Mouse (Mus musculus) ES-E14 (cell line): ENCODE results near the gene Stx6. TPM values are rescaled to one million over a fixed set of nuclear protein-coding genes. Genes with fewer than 3 reads are reported as not detected.

Experiments used
- DNase-seq: peaks from one replicate; pipeline ENCODE4 v3.0.0-alpha.2; 2013; ENCODE audit warnings: low read depth, low spot score
- H3K27ac ChIP-seq: 2 replicates; pipeline ENCODE4 v1.5.1; 2012; ENCODE audit warnings: low read depth, mild to moderate bottlenecking, low read length, moderate library complexity, mixed read lengths; ENCODE audit not compliant: poor library complexity, insufficient read depth, severe bottlenecking
- H3K36me3 ChIP-seq: 2 replicates; pipeline ENCODE4 v1.6.1; 2012; ENCODE audit warnings: mild to moderate bottlenecking, low read length, moderate library complexity, mixed read lengths; ENCODE audit not compliant: control insufficient read depth, poor library complexity, insufficient read depth, severe bottlenecking
- H3K4me1 ChIP-seq, 2 experiments: fragments of 150-350 bp in 1 of 2; sonication (generic) in 1 of 2; 2 replicates each; pipeline ENCODE4 v1.6.1; 2012; ENCODE audit warnings: low read length in 2 of 2, mild to moderate bottlenecking in 1 of 2, mixed read lengths in 1 of 2; ENCODE audit not compliant: control insufficient read depth in 2 of 2, insufficient read depth in 2 of 2, poor library complexity in 1 of 2
- H3K4me3 ChIP-seq, 2 experiments: fragments of 150-350 bp in 1 of 2; sonication (generic) in 1 of 2; 2 replicates each; pipeline ENCODE4 v1.5.1; 2012; ENCODE audit warnings: low read length in 2 of 2, low read depth in 1 of 2, mild to moderate bottlenecking in 1 of 2, mixed read lengths in 1 of 2; ENCODE audit not compliant: insufficient read depth in 1 of 2, poor library complexity in 1 of 2, severe bottlenecking in 1 of 2
- H3K9ac ChIP-seq: 2 replicates; pipeline ENCODE4 v1.6.1; 2012; ENCODE audit warnings: low read depth, mild to moderate bottlenecking, low read length, mixed read lengths; ENCODE audit not compliant: poor library complexity, insufficient read depth, severe bottlenecking
- H3K9me3 ChIP-seq: fragments of 150-350 bp; sonication (generic); 2 replicates; pipeline ENCODE4 v1.6.1; 2012; ENCODE audit warnings: low read depth, mild to moderate bottlenecking, low read length; ENCODE audit not compliant: control insufficient read depth, insufficient read depth
- CHD2 ChIP-seq: IDR thresholded peaks from 2 replicates; pipeline ENCODE4 v1.6.1; 2014; ENCODE audit warnings: mild to moderate bottlenecking, low read depth, low read length, inconsistent platforms
- HCFC1 ChIP-seq: IDR thresholded peaks from 2 replicates; pipeline ENCODE4 v1.6.1; 2012; ENCODE audit warnings: low read length, inconsistent platforms, borderline replicate concordance; ENCODE audit not compliant: insufficient read depth
- MAFK ChIP-seq: IDR thresholded peaks from 2 replicates; pipeline ENCODE4 v1.6.1; 2014; ENCODE audit warnings: mild to moderate bottlenecking, low read depth, low read length, inconsistent platforms; ENCODE audit not compliant: insufficient read depth
- ZC3H11A ChIP-seq: IDR thresholded peaks from 2 replicates; pipeline ENCODE4 v1.6.1; 2012; ENCODE audit warnings: low read depth, mild to moderate bottlenecking, inconsistent platforms, low read length, borderline replicate concordance
- ZNF384 ChIP-seq: IDR thresholded peaks from 2 replicates; pipeline ENCODE4 v1.6.1; 2012; ENCODE audit warnings: low read depth, low read length, inconsistent platforms
- in situ Hi-C, 2 experiments: fragments of 600-800 bp; cut with MboI; formaldehyde crosslinking; loops; one replicate each; pipeline ENCODE4 v1.15.1; 2025; ENCODE audit warnings: low sequenced_read_pairs in 2 of 2, inconsistent platforms in 1 of 2; ENCODE audit not compliant: unreplicated experiment in 2 of 2
- total RNA-seq: library from RNA; depleted of rRNA; stranded (reverse); fragments of 300-350 nt; gene quantifications from 2 replicates; pipeline ENCODE4 v1.2.3, GENCODE M21; 2012

Stx6 gene
- total RNA-seq, 1 experiment, result 22.7 TPM

DNA sequence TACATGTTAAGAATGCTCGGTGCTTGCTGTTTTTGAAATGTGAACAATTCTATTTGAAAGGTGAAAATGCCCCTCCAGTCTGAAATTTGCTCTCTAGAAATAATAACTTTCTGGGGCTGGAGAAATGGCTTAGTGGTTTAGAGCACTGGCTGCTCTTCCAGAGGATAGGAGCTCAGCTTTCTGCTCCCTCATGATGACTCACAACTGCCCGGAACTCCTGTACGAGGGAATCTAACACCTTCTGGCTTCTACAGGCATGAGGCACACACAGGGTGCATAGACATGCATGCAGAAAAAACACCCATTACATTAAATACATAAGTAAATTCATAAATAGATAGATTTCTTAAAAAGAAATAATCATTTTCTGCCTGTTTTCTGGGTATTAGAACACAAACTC is 25.7 kb downstream of the Stx6 start:
- Histone ChIP-seq H3K9ac (no peak overlapping the region), H3K36me3 (no peaks in the 10 kb centered on the region; the same call in 1 of the 2 replicates), H3K4me1 (no peaks in the 10 kb centered on the region), H3K4me3 (no peak overlapping the region), H3K9me3 (no peaks in the 10 kb centered on the region), H3K27ac (no peak overlapping the region)
- in situ Hi-C loops, result no loop called here
- TF ChIP-seq MAFK, result no peak
- TF ChIP-seq ZNF384, result no peak
- TF ChIP-seq HCFC1, result no peak
- no peak for TF ChIP-seq CHD2
- no peak for TF ChIP-seq ZC3H11A
- no peak for DNase-seq

DNA sequence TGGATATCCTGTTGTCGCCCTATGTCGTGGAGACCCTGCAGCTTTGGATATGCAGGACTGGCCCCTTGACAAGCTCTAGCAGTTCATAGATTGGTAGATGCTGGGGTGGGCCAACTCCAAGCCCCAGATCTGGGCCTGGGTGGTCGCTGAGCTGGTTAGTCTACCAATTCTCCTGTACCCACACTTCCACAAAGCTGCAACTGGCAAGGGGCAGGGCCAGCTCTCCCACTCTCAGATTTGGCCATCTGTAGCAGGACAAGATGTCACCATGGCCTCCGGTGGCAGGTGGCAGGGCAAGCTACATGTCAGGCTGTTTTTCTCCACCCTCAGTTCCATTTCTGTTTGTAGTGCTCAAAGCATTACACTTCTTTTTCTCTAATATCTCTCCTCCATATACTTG is 30.1 kb downstream of the Stx6 start:
- Histone ChIP-seq H3K27ac (no peak overlapping the region), H3K9me3 (no peaks in the 10 kb centered on the region), H3K4me3 (no peak overlapping the region), H3K36me3 (peaks cover 5% of the 10 kb centered on the region; the same call in 1 of the 2 replicates), H3K4me1 (no peaks in the 10 kb centered on the region), H3K9ac (no peak overlapping the region)
- in situ Hi-C loops, result no loop called here
- TF ChIP-seq ZC3H11A, result no peak
- no peak for TF ChIP-seq MAFK
- no peak for TF ChIP-seq HCFC1
- TF ChIP-seq ZNF384, result no peak
- no peak for DNase-seq

DNA sequence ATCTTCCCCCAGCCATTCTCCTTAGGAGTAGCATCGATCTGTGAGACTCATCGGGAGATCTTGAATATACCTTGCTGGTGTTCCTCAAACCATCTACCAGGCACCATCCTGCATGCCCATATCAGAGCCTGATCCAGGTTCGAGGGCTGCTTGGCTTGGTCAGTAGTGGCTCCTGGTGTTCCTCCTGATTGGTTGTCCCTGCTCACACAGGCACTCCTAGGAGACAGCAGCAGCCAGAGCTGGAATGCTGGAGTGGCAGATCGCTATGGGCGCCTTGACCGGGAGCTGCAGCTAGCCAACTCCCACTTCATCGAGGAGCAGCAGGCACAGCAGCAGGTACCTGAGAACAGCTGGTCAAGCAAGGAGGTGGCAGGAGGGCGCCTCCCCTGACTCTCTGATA is 32.7 kb downstream of the Stx6 start:
- Histone ChIP-seq H3K4me1 (no peaks in the 10 kb centered on the region), H3K9ac (no peak overlapping the region), H3K9me3 (no peaks in the 10 kb centered on the region), H3K4me3 (no peak overlapping the region), H3K36me3 (peaks cover 9% of the 10 kb centered on the region; the same call in 1 of the 2 replicates), H3K27ac (no peak overlapping the region)
- DNase-seq, result no peak
- in situ Hi-C loops, result no loop called here
- TF ChIP-seq ZC3H11A (no peak), MAFK (no peak), ZNF384 (no peak), HCFC1 (no peak)

DNA sequence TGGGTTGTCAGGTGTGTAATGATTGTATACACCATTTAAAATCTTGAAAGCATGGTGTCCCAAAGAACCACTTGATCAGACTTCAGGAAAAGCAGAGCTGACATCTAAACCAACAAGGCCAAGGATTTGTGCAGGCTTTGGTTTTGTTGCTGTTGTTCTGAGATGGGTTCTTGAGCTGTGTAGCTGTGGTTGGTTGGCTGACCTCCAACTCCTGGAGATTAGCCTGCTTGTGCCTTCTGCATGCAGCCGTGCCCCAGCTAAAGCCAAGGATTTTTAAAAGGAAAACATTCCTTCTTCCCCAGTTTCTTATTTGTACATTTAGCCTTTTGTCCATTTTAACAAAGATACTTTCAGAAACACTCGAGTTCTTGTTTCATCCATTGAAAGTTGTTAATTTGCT is 33.2 kb downstream of the Stx6 start:
- Histone ChIP-seq H3K9me3 (no peaks in the 10 kb centered on the region), H3K9ac (no peak overlapping the region), H3K27ac (no peak overlapping the region), H3K4me3 (no peak overlapping the region), H3K4me1 (no peaks in the 10 kb centered on the region), H3K36me3 (peaks cover 9% of the 10 kb centered on the region; the same call in 1 of the 2 replicates)
- DNase-seq, result no peak
- in situ Hi-C loops, result no loop called here
- TF ChIP-seq ZNF384 (no peak), MAFK (no peak), CHD2 (no peak), HCFC1 (no peak), ZC3H11A (no peak)

DNA sequence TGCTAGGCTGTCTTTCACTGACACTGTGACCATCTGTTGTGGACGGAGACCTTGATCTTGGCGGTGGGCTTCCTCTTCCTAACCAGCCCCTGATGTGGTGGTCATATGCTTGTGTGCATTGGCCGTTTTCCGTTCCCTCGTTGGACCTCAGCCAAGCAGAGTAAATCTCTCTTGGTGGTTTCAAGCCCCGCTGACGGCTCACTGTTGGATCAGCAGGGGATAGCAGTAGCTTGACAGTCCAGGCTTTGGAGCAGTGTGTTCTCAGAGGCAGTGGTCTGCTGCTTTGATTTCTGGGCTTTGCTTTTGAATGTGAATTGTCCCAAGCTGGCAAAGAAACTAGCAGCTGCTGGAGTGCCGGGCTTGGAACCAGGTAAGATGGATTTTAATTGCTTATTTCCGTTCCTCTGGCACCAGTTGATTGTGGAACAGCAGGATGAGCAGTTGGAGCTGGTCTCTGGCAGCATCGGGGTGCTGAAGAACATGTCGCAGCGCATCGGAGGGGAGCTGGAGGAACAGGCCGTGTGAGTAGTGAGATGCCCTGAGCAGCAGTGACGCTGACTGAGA is 34.4 kb downstream of the Stx6 start:
- H3K27ac ChIP-seq, result no peak overlapping the region
- H3K9ac ChIP-seq, result no peak overlapping the region
- H3K4me3 ChIP-seq, result no peak overlapping the region
- no peaks in the 10 kb centered on the region for H3K9me3 ChIP-seq
- in situ Hi-C loops, result no loop called here
- peaks cover 9% of the 10 kb centered on the region; the same call in 1 of the 2 replicates for H3K36me3 ChIP-seq
- no peaks in the 10 kb centered on the region for H3K4me1 ChIP-seq
- DNase-seq, result no peak
- TF ChIP-seq ZC3H11A, result no peak
- TF ChIP-seq ZNF384, result no peak
- TF ChIP-seq CHD2, result no peak
- no peak for TF ChIP-seq HCFC1
- no peak for TF ChIP-seq MAFK
